8 mouse cellular contexts compared by ENCODE assay signal in the genomic region with DNA sequence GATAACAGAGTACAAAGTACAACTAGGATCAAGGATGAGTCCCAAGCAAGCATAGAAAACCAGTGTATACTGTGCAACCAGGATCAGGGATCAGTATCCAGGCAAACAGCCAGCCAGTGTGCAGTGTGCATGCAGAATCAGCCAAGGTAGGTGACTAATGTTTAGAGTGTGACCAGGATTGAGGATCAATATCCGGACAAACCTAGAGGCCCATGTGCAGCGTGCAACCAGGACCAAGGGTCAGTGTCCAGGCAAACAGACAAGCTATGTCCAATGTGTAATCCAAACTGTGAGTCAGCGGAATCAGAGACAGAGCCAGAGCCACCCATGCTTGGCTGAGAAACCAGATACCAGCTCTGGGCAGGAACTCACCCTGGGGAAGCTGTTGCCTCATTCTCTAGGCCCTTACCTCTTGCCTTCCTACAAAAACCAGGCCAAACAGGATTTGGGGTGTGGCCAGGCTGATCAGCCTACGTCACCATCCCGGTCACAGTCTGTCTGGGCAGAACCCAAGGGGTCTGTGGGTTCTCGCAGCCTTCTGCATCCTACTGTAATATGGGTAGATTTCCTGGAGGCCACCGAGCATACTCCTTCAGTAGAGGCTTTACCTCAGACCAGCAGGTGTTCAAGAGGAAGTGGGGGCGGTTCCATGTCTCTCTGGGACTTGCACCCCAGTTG. TPM values are rescaled to one million over a fixed set of nuclear protein-coding genes. Genes with fewer than 3 reads are reported as not detected.
A peak's percentile ranks its signal among the peaks of the same experiment; 100 is the strongest.
DNase-seq lines count a peak whose midpoint lies in the region; ATAC-seq and TF ChIP-seq lines count a peak whose summit lies in the region.

No protein-coding gene starts in this region.

- no peak overlapping the region for H3K4me3 ChIP-seq in C2C12 (ENCODE audit: insufficient read depth, poor library complexity, severe bottlenecking)
- no peak overlapping the region for H3K4me3 ChIP-seq in limb, embryonic 12.5 days (replicated peaks)
- no peak overlapping the region for H3K4me3 ChIP-seq in small intestine, adult 2 months (ENCODE audit: low read depth, low read length)
- H3K4me3 ChIP-seq in forebrain, embryonic 14.5 days (ENCODE audit: low read depth, low read length), result no peak overlapping the region

- H3K9me3 ChIP-seq in limb, embryonic 12.5 days, result peaks cover 7% of the 10 kb centered on the region; the same call in 1 of the 2 replicates
- H3K9me3 ChIP-seq in forebrain, embryonic 14.5 days (replicated peaks; ENCODE audit: control insufficient read depth, low read length), result no peaks in the 10 kb centered on the region

- no peak overlapping the region for H3ac ChIP-seq in C2C12 (ENCODE audit: control insufficient read depth, insufficient read length, low read depth)

- H3K9ac ChIP-seq in limb, embryonic 12.5 days (replicated peaks), result no peak overlapping the region
- no peak overlapping the region for H3K9ac ChIP-seq in forebrain, embryonic 14.5 days (ENCODE audit: low read length)

- no peak for ATAC-seq in limb, embryonic 12.5 days (ENCODE audit: insufficient number of reproducible peaks, insufficient read depth, low FRiP score, low TSS enrichment, low read depth)
- no peak for ATAC-seq in forebrain, embryonic 14.5 days

- TF ChIP-seq POLR2A in small intestine, adult 2 months (IDR thresholded peaks at IDR 0.05; ENCODE audit: low read depth, low read length), result no peak

- H3K36me3 ChIP-seq in C2C12 (ENCODE audit: control insufficient read depth, insufficient read depth), result no peaks in the 10 kb centered on the region
- no peaks in the 10 kb centered on the region for H3K36me3 ChIP-seq in limb, embryonic 12.5 days
- no peaks in the 10 kb centered on the region for H3K36me3 ChIP-seq in small intestine, adult 2 months (ENCODE audit: control insufficient read depth, insufficient read depth, low read length)
- no peaks in the 10 kb centered on the region for H3K36me3 ChIP-seq in forebrain, embryonic 14.5 days (ENCODE audit: control insufficient read depth, insufficient read depth, low read length)

- peaks cover 40% of the 10 kb centered on the region for H3K4me1 ChIP-seq in limb, embryonic 12.5 days (replicated peaks)
- peaks cover 41% of the 10 kb centered on the region for H3K4me1 ChIP-seq in small intestine, adult 2 months (ENCODE audit: control insufficient read depth, insufficient read depth, insufficient read length, low read length)
- no peaks in the 10 kb centered on the region for H3K4me1 ChIP-seq in forebrain, embryonic 14.5 days (ENCODE audit: control insufficient read depth, insufficient read depth, low read length)

- H3K27me3 ChIP-seq in C2C12 (ENCODE audit: control insufficient read depth, insufficient read depth, insufficient read length), result no peaks in the 10 kb centered on the region
- no peaks in the 10 kb centered on the region for H3K27me3 ChIP-seq in limb, embryonic 12.5 days
- no peaks in the 10 kb centered on the region for H3K27me3 ChIP-seq in small intestine, adult 2 months (ENCODE audit: control insufficient read depth, insufficient read depth, low read length)
- H3K27me3 ChIP-seq in forebrain, embryonic 14.5 days (replicated peaks; ENCODE audit: control insufficient read depth, insufficient read depth, low read length), result no peaks in the 10 kb centered on the region

- WGBS in limb, embryonic 12.5 days, result 89% methylated on average over 8 of the region's 8 CpGs
- WGBS in small intestine, adult 2 months, result 24% methylated on average over 8 of the region's 8 CpGs
- WGBS in forebrain, embryonic 14.5 days, result 93% methylated on average over 8 of the region's 8 CpGs

- 0 out of 2 replicates have a peak overlapping the region, but pooled peaks have one; percentile 73 for H3K27ac ChIP-seq in limb, embryonic 12.5 days
- H3K27ac ChIP-seq in small intestine, adult 2 months (ENCODE audit: insufficient read depth, low read depth, low read length), result peak overlapping the region; percentile 89
- H3K27ac ChIP-seq in forebrain, embryonic 14.5 days (ENCODE audit: low read depth, low read length), result no peak overlapping the region

- H3K79me3 ChIP-seq in C2C12 (ENCODE audit: low read depth), result no peaks in the 10 kb centered on the region

- H3K4me2 ChIP-seq in limb, embryonic 12.5 days, result no peak overlapping the region
- H3K4me2 ChIP-seq in forebrain, embryonic 14.5 days (ENCODE audit: low read length), result no peak overlapping the region

- H3K79me2 ChIP-seq in C2C12 (ENCODE audit: control insufficient read depth, insufficient read depth), result no peaks in the 10 kb centered on the region

- TF ChIP-seq CTCF in C2C12 (IDR thresholded peaks at IDR 0.05; ENCODE audit: control insufficient read depth, insufficient read depth, insufficient read length), result no peak
- no peak for TF ChIP-seq CTCF in small intestine, adult 2 months (IDR thresholded peaks at IDR 0.05; ENCODE audit: extremely low read depth, insufficient read length, insufficient replicate concordance, low read depth, low read length)

- intact Hi-C loops in heart, postnatal 10 days (cut with DNase I), result loop anchor here (5.0 kb wide), 1 partner anchor 33 kb away; no protein-coding TSS in a partner anchor

- peak; percentile 50 for DNase-seq in adrenal gland, postnatal 25 days
- peak; percentile 62 to 65 for DNase-seq in heart, postnatal 10 days
- no peak for DNase-seq in left cerebral cortex, adult 8-10 months (ENCODE audit: low spot score in 2 of 2)
- DNase-seq in forebrain, embryonic 14.5 days (ENCODE audit: low spot score), result no peak
- no peak for DNase-seq in right cerebral cortex, postnatal 14 days

TF ChIP-seq in C2C12, 6 proteins besides CTCF, POLR2A, EP300 and RAD21:
- TF ChIP-seq CEBPB (IDR thresholded peaks at IDR 0.05; ENCODE audit: low read depth), result peak; percentile 92
- no peak for TF ChIP-seq MYOD1 (IDR thresholded peaks at IDR 0.05; ENCODE audit: control insufficient read depth, insufficient read length, low read depth)
- peak; percentile 77 for TF ChIP-seq FOSL1 (IDR thresholded peaks at IDR 0.05; ENCODE audit: insufficient read depth, low read length, poor library complexity, severe bottlenecking)
- TF ChIP-seq USF1 (IDR thresholded peaks at IDR 0.05; ENCODE audit: low read depth), result no peak

RNA-seq across cellular contexts. Expression of a gene that starts 20.4 kb away (rescaled TPM):
- 20.9 TPM for polyA plus RNA-seq in C2C12 (2012; fragmentation: generic; extraction: Trizol)
- 81.3 and 82.6 TPM in 2 replicates for total RNA-seq in adrenal gland, postnatal 25 days (2021)
- 100 to 1,000 TPM; 101 to 154 TPM for total RNA-seq in heart, postnatal 10 days (2021)
- polyA plus RNA-seq in limb, embryonic 12.5 days (2016; fragmentation: Nextera tagmentation; extraction: Ambion mirVana), result 9.3 and 11.0 TPM in 2 replicates
- 50.5 and 91.6 TPM in 2 replicates for polyA plus RNA-seq in small intestine, adult 2 months (2012; rRNA removed)
- 10 to 100 TPM; 52.9 to 59.6 (median 58.6) TPM for total RNA-seq in left cerebral cortex, adult 8-10 months (2022)
- 7.9 and 8.3 TPM in 2 replicates for polyA plus RNA-seq in forebrain, embryonic 14.5 days (2014; fragmentation: Nextera tagmentation; extraction: Ambion mirVana)

Comparison
In these comparisons a context has a peak if more than half of its experiments do, and no peak if none do; other contexts are left out.
1. DNase-seq: peak in adrenal gland, postnatal 25 days (single experiment) and heart, postnatal 10 days (2 of 2); none in left cerebral cortex, adult 8-10 months (0 of 2), forebrain, embryonic 14.5 days (single experiment) and right cerebral cortex, postnatal 14 days (single experiment).